Mouse (Mus musculus): ENCODE measurements around the gene Clrn3. TPM values are rescaled to one million over a fixed set of nuclear protein-coding genes. Genes with fewer than 3 reads are reported as not detected.

The Clrn3 gene
- total and polyA plus RNA-seq, 2 experiments from 2014 or later, result 0.10 TPM; not detected in 1

DNA sequence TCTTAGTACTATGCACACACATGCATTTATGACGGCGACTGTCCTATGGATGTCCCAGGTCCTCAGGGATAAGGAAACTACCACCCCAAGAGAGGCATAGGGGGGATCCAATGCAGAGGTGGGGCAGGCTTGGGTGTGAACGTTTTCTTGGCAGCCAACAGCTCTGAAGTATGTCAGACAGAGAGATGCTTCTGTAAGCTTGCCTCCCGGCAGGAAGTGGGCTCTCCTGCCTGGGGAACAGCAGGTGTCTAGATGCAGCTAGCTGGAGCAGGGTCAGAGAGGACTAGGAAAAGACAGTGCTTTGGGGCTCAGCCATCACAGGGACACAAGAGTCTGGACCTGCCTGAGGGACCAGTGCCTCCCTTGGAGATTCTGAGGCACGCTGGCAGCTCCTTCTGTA is 18.1 kb upstream of the Clrn3 start:
- DNase-seq, result no peak
- Histone ChIP-seq H3K27me3 (ENCODE audit: insufficient read depth, low read length) (no peaks in the 10 kb centered on the region), H3K4me2 (ENCODE audit: low read depth) (no peak overlapping the region), H3K4me3 (ENCODE audit: low read depth, low read length) (no peak overlapping the region), H3K27ac (ENCODE audit: low read depth, low read length) (no peak overlapping the region), H3K4me1 (ENCODE audit: insufficient read depth) (no peaks in the 10 kb centered on the region), H3K9me3 (ENCODE audit: low read length) (no peaks in the 10 kb centered on the region), H3K9ac (no peak overlapping the region), H3K36me3 (ENCODE audit: insufficient read depth) (no peaks in the 10 kb centered on the region)
- ATAC-seq, result no peak
- WGBS, result 58% methylated on average over 5 of the region's 5 CpGs
- no peak for TF ChIP-seq CTCF (IDR thresholded peaks at IDR 0.05; ENCODE audit: low read depth)

DNA sequence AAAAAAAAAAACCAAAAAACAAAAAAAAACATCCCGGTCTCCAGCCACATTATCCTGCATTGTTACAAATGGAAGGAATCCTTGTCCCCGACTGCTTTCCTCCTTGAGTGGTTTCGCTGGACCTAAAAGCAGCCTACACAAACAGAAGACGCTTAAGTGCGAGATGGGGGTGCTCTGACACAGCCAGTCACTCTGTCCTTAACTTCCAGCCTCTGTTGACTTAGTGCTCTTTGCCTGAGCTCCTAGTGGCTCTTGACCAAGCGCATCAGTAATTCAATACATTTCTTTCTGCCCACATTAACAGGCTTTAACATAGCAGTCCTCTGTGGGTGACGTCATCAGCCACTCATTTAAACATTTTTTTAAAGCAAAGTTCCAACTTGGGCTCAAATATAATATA is 17.5 kb upstream of the Clrn3 start:
- no peaks in the 10 kb centered on the region for H3K27me3 ChIP-seq (ENCODE audit: insufficient read depth, low read length)
- ATAC-seq, result no peak
- no peaks in the 10 kb centered on the region for H3K9me3 ChIP-seq (ENCODE audit: low read length)

GRCm38 (mm10) chr7:135544321-135544720 is 15.9 kb upstream of the Clrn3 start:
- DNase-seq (no peak), ATAC-seq (no peak)
- Histone ChIP-seq H3K9me3 (ENCODE audit: low read length) (no peaks in the 10 kb centered on the region), H3K36me3 (ENCODE audit: insufficient read depth) (no peaks in the 10 kb centered on the region), H3K27ac (ENCODE audit: low read depth, low read length) (no peak overlapping the region), H3K9ac (no peak overlapping the region), H3K4me1 (ENCODE audit: insufficient read depth) (no peaks in the 10 kb centered on the region), H3K4me2 (ENCODE audit: low read depth) (no peak overlapping the region), H3K4me3 (ENCODE audit: low read depth, low read length) (no peak overlapping the region), H3K27me3 (ENCODE audit: insufficient read depth, low read length) (no peaks in the 10 kb centered on the region)
- TF ChIP-seq CTCF (IDR thresholded peaks at IDR 0.05; ENCODE audit: low read depth), result no peak
- 92% methylated on average over 6 of the region's 6 CpGs for WGBS

More for the DNA sequence above, 17.5 kb upstream of the Clrn3 start:
- H3K36me3 ChIP-seq (ENCODE audit: insufficient read depth), result no peaks in the 10 kb centered on the region
- H3K9ac ChIP-seq, result no peak overlapping the region
- TF ChIP-seq CTCF (IDR thresholded peaks at IDR 0.05; ENCODE audit: low read depth), result no peak
- H3K4me2 ChIP-seq (ENCODE audit: low read depth), result no peak overlapping the region
- 74% methylated on average over 7 of the region's 7 CpGs for WGBS
- no peak overlapping the region for H3K27ac ChIP-seq (ENCODE audit: low read depth, low read length)
- H3K4me3 ChIP-seq (ENCODE audit: low read depth, low read length), result no peak overlapping the region
- no peaks in the 10 kb centered on the region for H3K4me1 ChIP-seq (ENCODE audit: insufficient read depth)
- no peak for DNase-seq

DNA sequence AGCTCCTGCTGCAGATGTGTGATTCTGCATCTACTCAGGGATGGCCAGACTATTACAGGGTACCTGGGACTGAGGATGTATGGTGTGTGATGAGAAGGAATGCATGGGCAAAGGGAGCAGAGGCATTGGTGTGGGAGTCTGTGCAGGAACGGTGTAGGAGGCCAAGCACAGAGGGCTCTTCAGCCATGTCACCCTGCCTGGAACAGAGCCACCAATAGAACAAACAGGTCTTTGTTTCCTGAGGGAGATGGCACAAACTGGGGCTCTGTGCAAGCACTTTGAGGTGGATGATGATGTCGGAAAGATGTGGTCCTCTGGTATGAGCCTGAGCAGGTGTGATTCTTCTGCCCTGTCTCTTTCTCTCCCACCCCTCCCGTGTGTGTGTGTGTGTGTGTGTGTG is 14.6 kb upstream of the Clrn3 start:
- DNase-seq, result no peak
- no peak overlapping the region for H3K9ac ChIP-seq
- H3K4me1 ChIP-seq (ENCODE audit: insufficient read depth), result no peaks in the 10 kb centered on the region
- H3K36me3 ChIP-seq (ENCODE audit: insufficient read depth), result no peaks in the 10 kb centered on the region
- no peak overlapping the region for H3K4me2 ChIP-seq (ENCODE audit: low read depth)
- WGBS, result 65% methylated on average over 3 of the region's 3 CpGs
- H3K27ac ChIP-seq (ENCODE audit: low read depth, low read length), result no peak overlapping the region
- ATAC-seq, result no peak
- TF ChIP-seq CTCF (IDR thresholded peaks at IDR 0.05; ENCODE audit: low read depth), result no peak
- H3K4me3 ChIP-seq (ENCODE audit: low read depth, low read length), result no peak overlapping the region
- no peaks in the 10 kb centered on the region for H3K27me3 ChIP-seq (ENCODE audit: insufficient read depth, low read length)
- H3K9me3 ChIP-seq (ENCODE audit: low read length), result no peaks in the 10 kb centered on the region

- no peak for DNase-seq
- no peak for TF ChIP-seq CTCF (IDR thresholded peaks at IDR 0.05; ENCODE audit: low read depth)
- no peak overlapping the region for H3K27ac ChIP-seq (ENCODE audit: low read depth, low read length)
- H3K9me3 ChIP-seq (ENCODE audit: low read length), result no peaks in the 10 kb centered on the region
- no peak overlapping the region for H3K9ac ChIP-seq
- H3K4me1 ChIP-seq (ENCODE audit: insufficient read depth), result no peaks in the 10 kb centered on the region
- no peaks in the 10 kb centered on the region for H3K36me3 ChIP-seq (ENCODE audit: insufficient read depth)
- no peak overlapping the region for H3K4me3 ChIP-seq (ENCODE audit: low read depth, low read length)
- no peak for ATAC-seq
- H3K4me2 ChIP-seq (ENCODE audit: low read depth), result no peak overlapping the region
- 55% methylated on average over 3 of the region's 3 CpGs for WGBS
- H3K27me3 ChIP-seq (ENCODE audit: insufficient read depth, low read length), result no peaks in the 10 kb centered on the region
Measured at GRCm38 (mm10) chr7:135542235-135542634, 13.8 kb upstream of the Clrn3 start.

DNA sequence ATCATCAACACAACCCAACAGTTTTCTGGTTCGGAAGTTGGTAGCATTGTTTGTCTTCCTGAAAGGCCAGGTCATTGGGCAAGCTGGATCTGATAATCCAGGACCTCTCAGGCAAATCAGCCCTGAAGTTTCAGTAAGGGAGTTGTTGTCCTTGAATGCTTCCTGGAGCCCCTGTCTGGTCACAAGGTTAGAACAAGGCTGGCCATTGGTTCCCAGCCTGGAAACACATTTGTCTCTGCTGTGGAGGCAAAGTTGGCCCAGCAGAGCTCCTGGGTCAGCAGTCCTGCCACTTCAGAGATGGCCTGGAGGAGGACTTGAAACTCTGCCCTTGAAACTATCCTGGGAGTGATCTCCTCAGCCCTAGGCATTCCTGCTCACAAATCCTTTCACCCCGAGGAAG is 11.0 kb upstream of the Clrn3 start:
- no peaks in the 10 kb centered on the region for H3K9me3 ChIP-seq (ENCODE audit: low read length)
- no peaks in the 10 kb centered on the region for H3K36me3 ChIP-seq (ENCODE audit: insufficient read depth)
- no peaks in the 10 kb centered on the region for H3K4me1 ChIP-seq (ENCODE audit: insufficient read depth)
- H3K9ac ChIP-seq, result no peak overlapping the region
- 91% methylated on average over 2 of the region's 2 CpGs for WGBS
- no peak overlapping the region for H3K4me2 ChIP-seq (ENCODE audit: low read depth)
- DNase-seq, result no peak
- H3K27ac ChIP-seq (ENCODE audit: low read depth, low read length), result no peak overlapping the region
- no peak for ATAC-seq
- no peak for TF ChIP-seq CTCF (IDR thresholded peaks at IDR 0.05; ENCODE audit: low read depth)
- no peaks in the 10 kb centered on the region; the same call in 1 of the 2 replicates for H3K27me3 ChIP-seq (ENCODE audit: insufficient read depth, low read length)
- H3K4me3 ChIP-seq (ENCODE audit: low read depth, low read length), result no peak overlapping the region

GRCm38 (mm10) chr7:135537948-135538741 is 9.7 kb upstream of the Clrn3 start:
- peak overlapping the region; percentile 88 for H3K4me2 ChIP-seq (ENCODE audit: low read depth)
- 3% methylated on average over 66 of the region's 71 CpGs for WGBS
- H3K36me3 ChIP-seq (ENCODE audit: insufficient read depth), result no peaks in the 10 kb centered on the region
- ATAC-seq (peak; percentile 62), DNase-seq (peak; percentile 72)
- peak; percentile 28; the same call in 1 of the 2 replicates for TF ChIP-seq CTCF (IDR thresholded peaks at IDR 0.05; ENCODE audit: low read depth)
- H3K4me1 ChIP-seq (ENCODE audit: insufficient read depth), result no peaks in the 10 kb centered on the region
- H3K9me3 ChIP-seq (ENCODE audit: low read length), result no peaks in the 10 kb centered on the region
- no peaks in the 10 kb centered on the region; the same call in 1 of the 2 replicates for H3K27me3 ChIP-seq (ENCODE audit: insufficient read depth, low read length)
- peak overlapping the region; percentile 69 for H3K4me3 ChIP-seq (ENCODE audit: low read depth, low read length)
- H3K27ac ChIP-seq (ENCODE audit: low read depth, low read length), result peak overlapping the region; percentile 74
- H3K9ac ChIP-seq, result peak overlapping the region; percentile 75

Measured in forebrain, postnatal 0 days (tissue).